Mouse (Mus musculus): ENCODE measurements around the gene Cdc42ep1. TPM values are rescaled to one million over a fixed set of nuclear protein-coding genes. Genes with fewer than 3 reads are reported as not detected.
"Not testable (repeated sequence)": the region's sequence is repeated elsewhere in the genome, so short reads cannot be mapped to it uniquely, and the experiment has no call there.

Cdc42ep1 gene
- polyA plus RNA-seq, 1 experiment = 0.04 TPM

DNA sequence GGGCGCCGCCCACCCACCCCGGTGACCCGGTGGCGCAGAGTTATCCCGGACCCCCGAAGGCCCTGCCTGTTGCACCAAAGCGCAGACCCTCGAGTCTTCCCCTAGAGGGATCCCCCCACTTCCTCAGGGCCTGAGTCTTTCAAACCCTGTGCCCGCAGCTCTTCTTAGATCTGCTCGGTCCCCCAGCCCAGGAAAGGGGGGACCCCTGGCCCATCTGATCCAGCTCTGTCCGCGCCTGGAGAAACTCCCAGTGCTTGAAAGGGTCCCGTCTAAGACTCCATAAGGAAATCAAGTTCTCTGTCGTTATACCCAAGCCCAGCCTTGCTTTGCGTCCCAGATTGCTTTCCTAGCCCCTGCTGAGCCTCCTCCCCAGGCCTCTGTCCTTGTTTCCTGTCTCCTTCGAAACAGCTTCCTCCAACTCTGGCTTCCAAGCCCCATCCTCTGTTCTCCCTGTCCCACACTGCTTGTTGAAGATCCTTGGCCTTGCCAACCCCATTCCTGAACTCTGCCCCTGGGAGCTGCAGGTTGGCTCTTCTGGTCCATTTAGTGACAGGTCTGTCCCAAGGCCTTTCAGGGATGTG lies 35.5 kb downstream of the Cdc42ep1 start:
- H3K4me3 ChIP-seq (replicated peaks) = peak overlapping the region; percentile 77
- H3K4me1 ChIP-seq (ENCODE audit: control insufficient read depth) = peaks cover 46% of the 10 kb centered on the region
- TF ChIP-seq GATA1 (IDR thresholded peaks at IDR 0.05; ENCODE audit: low read length) (no peak), TAL1 (IDR thresholded peaks at IDR 0.05; ENCODE audit: low read length) (no peak)
- H3K9me3 ChIP-seq (ENCODE audit: control insufficient read depth, low read length) = no peaks in the 10 kb centered on the region
- H3K27me3 ChIP-seq (ENCODE audit: control insufficient read depth) = no peaks in the 10 kb centered on the region
- peaks cover 33% of the 10 kb centered on the region for H3K36me3 ChIP-seq (ENCODE audit: control insufficient read depth)

DNA sequence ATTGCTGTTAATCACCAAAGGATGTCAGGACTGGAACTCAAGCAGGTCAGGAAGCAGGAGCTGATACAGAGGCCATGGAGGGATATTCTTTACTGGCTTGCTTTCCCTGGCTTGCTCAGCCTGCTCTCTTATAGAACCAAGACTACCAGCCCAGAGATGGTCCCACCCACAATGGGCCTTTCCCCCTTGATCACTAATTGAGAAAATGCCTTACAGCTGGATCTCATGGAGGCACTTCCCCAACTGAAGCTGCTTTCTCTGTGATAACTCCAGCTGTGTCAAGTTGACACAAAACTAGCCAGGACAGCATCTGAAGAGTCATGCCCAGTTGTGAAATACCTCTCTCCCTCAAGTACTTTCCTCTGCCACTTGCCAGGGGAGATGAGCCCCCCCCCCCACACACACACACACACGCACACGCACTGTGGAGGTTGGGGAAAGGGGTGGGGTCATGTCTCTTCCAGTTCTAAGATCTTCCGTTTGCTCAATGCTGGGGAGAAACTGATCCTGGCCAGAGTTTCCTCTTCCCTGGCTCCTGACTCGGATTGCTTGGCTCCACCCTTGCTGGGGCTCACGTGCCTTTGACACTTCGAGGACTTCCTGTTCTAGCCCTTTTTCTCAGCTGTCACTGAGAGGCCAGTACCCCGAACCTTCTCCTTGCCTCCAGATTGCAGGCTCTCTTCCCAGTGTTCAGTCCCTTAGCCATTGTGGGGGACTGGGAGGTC lies 36.5 kb downstream of the Cdc42ep1 start:
- not testable (repeated sequence) for H3K4me3 ChIP-seq (replicated peaks); H3K9me3 ChIP-seq (ENCODE audit: control insufficient read depth, low read length); H3K27me3 ChIP-seq (ENCODE audit: control insufficient read depth)
- peaks cover 45% of the 10 kb centered on the region for H3K4me1 ChIP-seq (ENCODE audit: control insufficient read depth)
- H3K36me3 ChIP-seq (ENCODE audit: control insufficient read depth) = peaks cover 44% of the 10 kb centered on the region

DNA sequence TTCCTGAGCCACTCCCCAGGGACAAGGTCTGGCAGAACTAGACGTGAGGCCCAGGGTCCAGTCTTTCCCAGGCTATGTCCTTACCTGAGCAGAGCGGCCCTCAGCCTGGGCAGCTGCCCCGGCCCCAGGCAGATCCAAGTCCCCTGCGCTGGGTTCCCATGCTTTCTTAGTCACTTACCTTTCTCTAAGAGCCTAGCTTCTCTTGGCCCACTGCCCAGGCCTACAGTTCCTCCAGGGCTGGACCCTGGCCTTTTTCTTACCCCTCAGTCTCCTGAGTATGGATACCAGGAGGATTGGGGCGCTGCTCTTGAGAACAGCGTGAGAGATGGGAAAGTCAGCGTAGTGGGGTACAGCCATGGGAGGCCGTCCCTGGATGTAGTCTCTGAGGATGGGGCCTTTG lies 38.0 kb downstream of the Cdc42ep1 start:
- H3K4me1 ChIP-seq (ENCODE audit: control insufficient read depth) = peaks cover 40% of the 10 kb centered on the region
- H3K27me3 ChIP-seq (ENCODE audit: control insufficient read depth) = no peaks in the 10 kb centered on the region
- H3K36me3 ChIP-seq (ENCODE audit: control insufficient read depth) = peaks cover 56% of the 10 kb centered on the region
- TF ChIP-seq TAL1 (IDR thresholded peaks at IDR 0.05; ENCODE audit: low read length) = no peak
- no peak for TF ChIP-seq GATA1 (IDR thresholded peaks at IDR 0.05; ENCODE audit: low read length)
- H3K4me3 ChIP-seq (replicated peaks) = no peak overlapping the region
- no peaks in the 10 kb centered on the region for H3K9me3 ChIP-seq (ENCODE audit: control insufficient read depth, low read length)

DNA sequence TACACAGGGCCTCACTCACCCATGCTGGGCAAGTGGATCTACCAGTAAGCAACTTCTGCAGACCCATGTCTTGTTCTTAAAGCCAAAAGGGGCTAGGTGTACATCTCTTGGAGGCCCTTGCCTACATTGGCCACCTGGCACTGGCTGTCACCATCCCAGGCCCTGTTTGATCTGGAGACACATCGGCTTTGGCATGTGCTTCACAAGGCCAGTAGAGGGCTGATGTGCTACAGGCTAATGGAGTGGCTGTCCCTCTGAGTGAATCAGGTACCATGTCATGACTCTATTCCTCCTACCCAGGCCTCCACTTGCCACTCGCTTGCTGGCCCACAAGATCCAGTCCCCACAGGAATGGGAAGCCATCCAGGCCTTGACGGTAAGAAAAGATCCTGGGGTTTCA lies 39.4 kb downstream of the Cdc42ep1 start:
- no peak for TF ChIP-seq GATA1 (IDR thresholded peaks at IDR 0.05; ENCODE audit: low read length)
- TF ChIP-seq TAL1 (IDR thresholded peaks at IDR 0.05; ENCODE audit: low read length) = no peak
- Histone ChIP-seq H3K27me3 (ENCODE audit: control insufficient read depth) (no peaks in the 10 kb centered on the region), H3K4me3 (replicated peaks) (no peak overlapping the region), H3K9me3 (ENCODE audit: control insufficient read depth, low read length) (no peaks in the 10 kb centered on the region), H3K36me3 (ENCODE audit: control insufficient read depth) (peaks cover 68% of the 10 kb centered on the region), H3K4me1 (ENCODE audit: control insufficient read depth) (peaks cover 26% of the 10 kb centered on the region)

DNA sequence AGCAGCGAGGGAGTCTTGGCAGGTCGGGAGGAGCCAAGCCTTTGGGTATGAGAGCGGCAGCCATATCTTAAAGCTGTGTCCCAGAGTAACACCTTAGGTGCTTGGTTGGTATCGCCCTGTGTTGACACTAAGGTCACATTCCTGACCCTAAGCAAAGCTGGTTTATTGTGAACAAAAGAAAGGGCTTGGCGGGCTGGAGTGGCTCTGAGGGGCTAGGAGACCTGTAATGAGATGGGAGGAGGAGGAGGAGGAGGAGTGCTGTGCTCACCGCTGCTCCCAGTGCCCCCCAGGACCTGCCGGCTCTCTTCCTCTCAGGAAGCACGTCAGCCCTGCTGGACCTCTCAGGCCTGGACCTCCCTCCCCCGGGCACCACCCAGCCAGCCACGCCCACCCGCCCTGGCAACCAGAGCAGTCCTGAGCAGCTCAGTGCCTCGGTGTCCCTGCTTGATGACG lies 47.0 kb downstream of the Cdc42ep1 start:
- TF ChIP-seq GATA1 (IDR thresholded peaks at IDR 0.05; ENCODE audit: low read length) (no peak), TAL1 (IDR thresholded peaks at IDR 0.05; ENCODE audit: low read length) (no peak)
- no peaks in the 10 kb centered on the region for H3K27me3 ChIP-seq (ENCODE audit: control insufficient read depth)
- no peak overlapping the region for H3K4me3 ChIP-seq (replicated peaks)
- peaks cover 90% of the 10 kb centered on the region for H3K36me3 ChIP-seq (ENCODE audit: control insufficient read depth)
- H3K9me3 ChIP-seq (ENCODE audit: control insufficient read depth, low read length) = no peaks in the 10 kb centered on the region
- H3K4me1 ChIP-seq (ENCODE audit: control insufficient read depth) = peaks cover 51% of the 10 kb centered on the region

DNA sequence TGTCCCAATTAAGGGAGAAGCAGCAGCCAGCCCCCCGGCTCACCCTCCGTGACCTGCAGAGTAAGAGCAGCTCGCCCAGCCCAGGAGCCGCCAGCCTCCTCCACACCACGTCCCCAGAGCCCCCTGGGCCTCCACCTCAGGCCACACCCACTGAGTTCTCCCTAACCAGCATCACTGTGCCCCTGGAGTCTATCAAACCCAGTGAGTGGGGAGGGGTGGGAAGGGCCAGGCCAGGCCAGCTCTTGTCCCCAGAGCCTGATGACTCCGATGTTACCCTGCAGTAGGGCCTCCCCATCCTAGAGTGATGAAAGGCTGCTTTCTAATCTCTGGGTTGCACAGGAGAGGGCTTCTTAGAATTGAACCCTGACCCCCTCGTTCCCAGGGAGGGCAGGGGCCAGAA lies 50.0 kb downstream of the Cdc42ep1 start:
- TF ChIP-seq TAL1 (IDR thresholded peaks at IDR 0.05; ENCODE audit: low read length) (no peak), GATA1 (IDR thresholded peaks at IDR 0.05; ENCODE audit: low read length) (no peak)
- Histone ChIP-seq H3K4me1 (ENCODE audit: control insufficient read depth) (peaks cover 81% of the 10 kb centered on the region), H3K4me3 (replicated peaks) (no peak overlapping the region), H3K36me3 (ENCODE audit: control insufficient read depth) (peaks cover 75% of the 10 kb centered on the region), H3K27me3 (ENCODE audit: control insufficient read depth) (no peaks in the 10 kb centered on the region), H3K9me3 (ENCODE audit: control insufficient read depth, low read length) (no peaks in the 10 kb centered on the region)

DNA sequence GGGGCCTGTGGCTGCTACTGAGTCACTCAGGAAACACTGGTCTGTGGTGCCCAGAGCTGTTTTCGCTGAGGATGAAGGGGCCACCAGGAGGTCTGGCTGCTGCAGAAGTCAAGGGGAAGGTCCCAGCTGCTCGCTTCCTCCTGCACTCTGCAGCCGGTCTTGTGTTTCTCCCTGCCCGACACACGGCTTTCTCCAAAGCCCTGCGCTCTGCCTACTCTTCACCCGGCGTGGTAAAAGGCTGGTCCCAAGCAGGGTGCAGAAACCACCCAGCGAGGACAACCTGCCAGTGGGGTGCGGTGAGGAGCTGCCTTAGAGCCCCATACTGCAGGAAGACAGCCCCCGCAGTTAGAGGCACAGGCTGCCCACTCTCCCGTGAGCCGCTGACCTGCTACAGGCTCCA lies 52.3 kb downstream of the Cdc42ep1 start:
- no peak overlapping the region for H3K4me3 ChIP-seq (replicated peaks)
- H3K27me3 ChIP-seq (ENCODE audit: control insufficient read depth) = no peaks in the 10 kb centered on the region
- peaks cover 54% of the 10 kb centered on the region for H3K36me3 ChIP-seq (ENCODE audit: control insufficient read depth)
- TF ChIP-seq GATA1 (IDR thresholded peaks at IDR 0.05; ENCODE audit: low read length) (no peak), TAL1 (IDR thresholded peaks at IDR 0.05; ENCODE audit: low read length) (no peak)
- peaks cover 89% of the 10 kb centered on the region for H3K4me1 ChIP-seq (ENCODE audit: control insufficient read depth)
- H3K9me3 ChIP-seq (ENCODE audit: control insufficient read depth, low read length) = no peaks in the 10 kb centered on the region

DNA sequence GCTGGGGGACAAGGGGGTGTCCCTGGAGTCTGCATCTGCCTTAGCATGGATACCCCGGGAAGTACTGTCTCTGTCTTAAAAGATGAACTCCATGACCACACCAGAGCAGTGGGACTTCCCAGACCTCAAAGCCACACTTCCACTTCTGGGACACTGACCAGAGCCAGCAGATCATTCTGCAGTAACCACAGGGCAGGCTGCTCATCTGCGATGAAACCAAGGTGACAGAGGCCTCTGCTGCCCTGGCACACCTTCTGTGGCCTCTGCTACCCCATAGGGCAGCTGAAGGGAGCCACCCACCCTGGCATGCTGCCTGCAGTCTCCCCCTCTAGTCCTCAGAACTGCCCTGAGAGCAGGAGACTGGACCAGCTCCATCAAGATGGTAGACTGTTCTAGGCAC lies 53.3 kb downstream of the Cdc42ep1 start:
- Histone ChIP-seq H3K27me3 (ENCODE audit: control insufficient read depth) (no peaks in the 10 kb centered on the region), H3K36me3 (ENCODE audit: control insufficient read depth) (peaks cover 46% of the 10 kb centered on the region), H3K9me3 (ENCODE audit: control insufficient read depth, low read length) (no peaks in the 10 kb centered on the region), H3K4me1 (ENCODE audit: control insufficient read depth) (peaks cover 96% of the 10 kb centered on the region), H3K4me3 (replicated peaks) (no peak overlapping the region)
- TF ChIP-seq TAL1 (IDR thresholded peaks at IDR 0.05; ENCODE audit: low read length) (no peak), GATA1 (IDR thresholded peaks at IDR 0.05; ENCODE audit: low read length) (no peak)

DNA sequence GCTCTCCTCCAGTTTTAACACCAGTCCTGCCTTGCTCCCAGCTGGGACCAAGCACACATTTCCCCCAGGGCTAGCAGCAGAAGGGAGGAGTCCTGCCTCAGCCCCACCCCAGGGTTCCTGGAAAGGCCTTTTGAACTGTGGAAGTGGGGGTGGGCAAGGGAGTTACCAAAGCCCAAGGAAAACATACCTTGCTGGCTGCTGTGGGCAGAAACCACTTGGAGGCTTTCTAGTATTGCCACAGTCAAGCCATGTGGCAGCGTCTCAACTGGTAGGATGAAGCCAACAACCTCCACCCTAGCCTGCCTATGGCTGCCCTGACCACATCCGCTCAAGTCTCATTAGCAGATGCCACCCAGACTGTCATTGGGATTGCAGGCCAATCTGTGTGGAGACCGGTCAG lies 53.7 kb downstream of the Cdc42ep1 start:
- H3K4me3 ChIP-seq (replicated peaks) = no peak overlapping the region
- H3K27me3 ChIP-seq (ENCODE audit: control insufficient read depth) = no peaks in the 10 kb centered on the region
- no peaks in the 10 kb centered on the region for H3K9me3 ChIP-seq (ENCODE audit: control insufficient read depth, low read length)
- TF ChIP-seq TAL1 (IDR thresholded peaks at IDR 0.05; ENCODE audit: low read length) (no peak), GATA1 (IDR thresholded peaks at IDR 0.05; ENCODE audit: low read length) (no peak)
- peaks cover 97% of the 10 kb centered on the region for H3K4me1 ChIP-seq (ENCODE audit: control insufficient read depth)
- peaks cover 42% of the 10 kb centered on the region for H3K36me3 ChIP-seq (ENCODE audit: control insufficient read depth)
